Mouse (Mus musculus) ES-Bruce4 (cell line): ENCODE measurements around the gene Myh9.

Source experiments
- CTCF ChIP-seq: IDR thresholded peaks from one replicate; pipeline ENCODE4 v1.8.1; 2011; ENCODE audit warnings: low read depth, low read length
- EP300 ChIP-seq: IDR thresholded peaks from 2 replicates; pipeline ENCODE4 v1.6.1; 2011; ENCODE audit warnings: low read depth, low read length; ENCODE audit not compliant: insufficient read depth
- POLR2A ChIP-seq: IDR thresholded peaks from one replicate; pipeline ENCODE4 v1.8.1; 2011; ENCODE audit warnings: low read length; ENCODE audit not compliant: insufficient read depth

DNA sequence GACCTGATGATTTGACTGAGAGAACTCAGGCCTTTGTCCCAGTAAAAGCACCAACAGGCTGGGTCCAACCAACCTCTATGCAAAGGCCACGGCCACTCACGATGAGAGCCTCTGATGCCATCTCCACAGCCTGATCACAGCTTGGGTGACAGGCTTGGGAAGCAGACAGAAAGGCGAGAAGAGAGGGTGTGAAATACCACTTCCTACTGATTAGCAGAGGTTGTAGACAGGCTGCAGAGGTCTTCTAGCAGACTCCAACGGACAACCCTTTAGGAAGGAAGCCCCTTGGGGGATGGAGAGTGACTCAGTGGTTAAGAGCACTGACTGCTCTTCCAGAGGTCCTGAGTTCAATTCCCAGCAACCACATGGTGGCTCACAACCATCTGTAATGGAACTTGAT is 40.8 kb downstream of the Myh9 start:
- TF ChIP-seq CTCF (no peak), EP300 (no peak), POLR2A (no peak)
